7 mouse cellular contexts compared by ENCODE assay signal in the genomic region with DNA sequence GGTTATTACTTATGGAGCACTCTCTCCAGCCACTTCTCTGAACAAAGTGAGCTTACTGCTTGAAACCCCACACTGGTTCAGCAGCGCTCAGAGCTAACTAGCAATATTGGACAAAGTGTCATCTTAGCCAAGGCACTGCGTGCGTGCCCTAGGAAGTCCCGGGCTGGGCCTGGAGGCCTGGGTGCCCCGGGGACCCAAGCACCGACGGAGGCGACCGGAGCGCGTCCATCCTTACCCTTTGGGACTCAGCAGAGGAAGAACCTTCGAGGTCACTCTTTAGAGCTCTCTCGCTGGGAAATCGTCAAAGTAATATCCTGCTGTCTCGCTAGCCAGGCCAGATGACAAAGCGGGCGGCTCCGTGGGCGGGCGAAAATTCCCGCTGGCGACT. TPM values are rescaled to one million over a fixed set of nuclear protein-coding genes. Genes with fewer than 3 reads are reported as not detected.
A peak's percentile ranks its signal among the peaks of the same experiment; 100 is the strongest.
DNase-seq lines count a peak whose midpoint lies in the region; ATAC-seq lines count a peak whose summit lies in the region.

No protein-coding gene starts in this region.

- H3K4me3 ChIP-seq in embryonic facial prominence, embryonic 10.5 days, result peak overlapping the region; percentile 73
- peak overlapping the region; percentile 48 for H3K4me3 ChIP-seq in hindbrain, embryonic 14.5 days (replicated peaks; ENCODE audit: low read length)
- peak overlapping the region; percentile 55 for H3K4me3 ChIP-seq in midbrain, embryonic 13.5 days (replicated peaks)

- H3K9ac ChIP-seq in hindbrain, embryonic 14.5 days, result peak overlapping the region; percentile 78
- H3K9ac ChIP-seq in midbrain, embryonic 13.5 days (replicated peaks), result peak overlapping the region; percentile 75

- DNase-seq in spleen, postnatal 36 days (ENCODE audit: low spot score in 2 of 2), result peak; percentile 4 to 21
- no peak for DNase-seq in spleen, postnatal 4 days (ENCODE audit: low spot score in 2 of 2)
- no peak for DNase-seq in embryonic facial prominence, embryonic 10.5 days (ENCODE audit: low spot score)
- peak; percentile 29 for DNase-seq in hindbrain, embryonic 14.5 days (ENCODE audit: low spot score)
- no peak for DNase-seq in adrenal gland, postnatal 36 days
- no peak for DNase-seq in frontal cortex, postnatal 14 days (ENCODE audit: low spot score in 2 of 2)

- WGBS in embryonic facial prominence, embryonic 10.5 days, result 3% methylated on average over 22 of the region's 22 CpGs
- under 1% methylated on average over 22 of the region's 22 CpGs for WGBS in hindbrain, embryonic 14.5 days
- WGBS in midbrain, embryonic 13.5 days, result 2% methylated on average over 22 of the region's 22 CpGs

- no peaks in the 10 kb centered on the region for H3K9me3 ChIP-seq in embryonic facial prominence, embryonic 10.5 days
- no peaks in the 10 kb centered on the region for H3K9me3 ChIP-seq in hindbrain, embryonic 14.5 days (ENCODE audit: control insufficient read depth, low read length)
- no peaks in the 10 kb centered on the region for H3K9me3 ChIP-seq in midbrain, embryonic 13.5 days

- H3K27me3 ChIP-seq in embryonic facial prominence, embryonic 10.5 days (replicated peaks; ENCODE audit: low read depth, poor library complexity, severe bottlenecking), result no peaks in the 10 kb centered on the region
- no peaks in the 10 kb centered on the region for H3K27me3 ChIP-seq in hindbrain, embryonic 14.5 days (ENCODE audit: control insufficient read depth, insufficient read depth, low read length)
- no peaks in the 10 kb centered on the region for H3K27me3 ChIP-seq in midbrain, embryonic 13.5 days

- peak; percentile 65 for ATAC-seq in hindbrain, embryonic 14.5 days (ENCODE audit: low FRiP score)
- peak; percentile 69 for ATAC-seq in midbrain, embryonic 13.5 days

- H3K4me1 ChIP-seq in embryonic facial prominence, embryonic 10.5 days, result peaks cover 15% of the 10 kb centered on the region
- peaks cover 17% of the 10 kb centered on the region for H3K4me1 ChIP-seq in hindbrain, embryonic 14.5 days (replicated peaks; ENCODE audit: control insufficient read depth, insufficient read depth, low read length)
- peaks cover 16% of the 10 kb centered on the region for H3K4me1 ChIP-seq in midbrain, embryonic 13.5 days (replicated peaks)

- peak overlapping the region; percentile 68 for H3K4me2 ChIP-seq in hindbrain, embryonic 14.5 days (replicated peaks)
- H3K4me2 ChIP-seq in midbrain, embryonic 13.5 days (replicated peaks), result peak overlapping the region; percentile 65

- H3K36me3 ChIP-seq in embryonic facial prominence, embryonic 10.5 days (replicated peaks), result peaks cover 20% of the 10 kb centered on the region
- H3K36me3 ChIP-seq in hindbrain, embryonic 14.5 days (replicated peaks; ENCODE audit: control insufficient read depth, insufficient read depth), result peaks cover 16% of the 10 kb centered on the region
- peaks cover 15% of the 10 kb centered on the region for H3K36me3 ChIP-seq in midbrain, embryonic 13.5 days

- H3K27ac ChIP-seq in embryonic facial prominence, embryonic 10.5 days (replicated peaks), result peak overlapping the region; percentile 94
- H3K27ac ChIP-seq in hindbrain, embryonic 14.5 days, result peak overlapping the region; percentile 78
- peak overlapping the region; percentile 75 for H3K27ac ChIP-seq in midbrain, embryonic 13.5 days

RNA-seq across cellular contexts. Expression of a gene that starts 30.0 kb away (rescaled TPM):
- polyA plus RNA-seq in embryonic facial prominence, embryonic 10.5 days (2016; fragmentation: Nextera tagmentation; extraction: Ambion mirVana), result 0.34 and 0.85 TPM in 2 replicates
- 0.86 and 1.1 TPM in 2 replicates for polyA plus RNA-seq in hindbrain, embryonic 14.5 days (2014; fragmentation: Nextera tagmentation; extraction: Ambion mirVana)
- 0.31 and 0.47 TPM in 2 replicates for polyA plus RNA-seq in midbrain, embryonic 13.5 days (2015; fragmentation: Nextera tagmentation; extraction: Ambion mirVana)
- 1 to 10 TPM; 2.0 to 2.1 TPM for total RNA-seq in adrenal gland, postnatal 36 days (2021)

RNA-seq across cellular contexts. Expression of a gene that starts 33.3 kb away (rescaled TPM):
- polyA plus RNA-seq in embryonic facial prominence, embryonic 10.5 days (2016; fragmentation: Nextera tagmentation; extraction: Ambion mirVana), result 91.2 and 105 TPM in 2 replicates
- polyA plus RNA-seq in hindbrain, embryonic 14.5 days (2014; fragmentation: Nextera tagmentation; extraction: Ambion mirVana), result 114 and 116 TPM in 2 replicates
- polyA plus RNA-seq in midbrain, embryonic 13.5 days (2015; fragmentation: Nextera tagmentation; extraction: Ambion mirVana), result 110 and 111 TPM in 2 replicates
- total RNA-seq in adrenal gland, postnatal 36 days (2021), result 100 to 1,000 TPM; 110 to 129 TPM

Comparison
In these comparisons a context has a peak if more than half of its experiments do, and no peak if none do; other contexts are left out.
1. DNase-seq: peak in spleen, postnatal 36 days (2 of 2) and hindbrain, embryonic 14.5 days (single experiment); none in spleen, postnatal 4 days (0 of 2), embryonic facial prominence, embryonic 10.5 days (single experiment), adrenal gland, postnatal 36 days (0 of 2) and frontal cortex, postnatal 14 days (0 of 2).
2. Peak in every context shown above with its lines, with median percentiles within 50 percentile points of each other: H3K27ac ChIP-seq and H3K4me3 ChIP-seq.